Mouse (Mus musculus) cerebellum, postnatal 25 days (tissue): ENCODE data around the gene Edn1.

Source experiments
- DNase-seq, 2 experiments: peaks; one replicate each; pipeline ENCODE4 v3.0.0; 2021; ENCODE audit warnings: mixed read lengths in 2 of 2

The Edn1 gene

GRCm38 (mm10) chr13:42301161-42301721, at the start of gene Edn1:
Gene Edn1, plus strand, starts transcription at chr13:42301476.
- peak; percentile 41 to 46 for DNase-seq

- DNase-seq, result no peak
Observed at GRCm38 (mm10) chr13:42253821-42254220, 47.5 kb upstream of the Edn1 start.

- DNase-seq, result no peak
Observed at GRCm38 (mm10) chr13:42255105-42255504, 46.2 kb upstream of the Edn1 start.

GRCm38 (mm10) chr13:42258422-42258821, 42.9 kb upstream of the Edn1 start:
- DNase-seq, result no peak

GRCm38 (mm10) chr13:42260667-42261066, 40.6 kb upstream of the Edn1 start:
- no peak for DNase-seq

GRCm38 (mm10) chr13:42270051-42270450, 31.2 kb upstream of the Edn1 start:
- no peak for DNase-seq

GRCm38 (mm10) chr13:42276774-42277454, 24.4 kb upstream of the Edn1 start:
- DNase-seq, result no peak

GRCm38 (mm10) chr13:42277751-42278150, 23.5 kb upstream of the Edn1 start:
- no peak for DNase-seq

GRCm38 (mm10) chr13:42285896-42286295, 15.4 kb upstream of the Edn1 start:
- peak; percentile 35 to 43 for DNase-seq

- DNase-seq, result no peak
Observed at GRCm38 (mm10) chr13:42286768-42287167, 14.5 kb upstream of the Edn1 start.

GRCm38 (mm10) chr13:42292593-42292992, 8.7 kb upstream of the Edn1 start:
- DNase-seq, result no peak

- no peak for DNase-seq
Observed at GRCm38 (mm10) chr13:42298302-42298701, 3.0 kb upstream of the Edn1 start.

- DNase-seq, result no peak
Observed at GRCm38 (mm10) chr13:42298766-42299165, 2.5 kb upstream of the Edn1 start.

GRCm38 (mm10) chr13:42300567-42300966, 709 bp upstream of the Edn1 start:
- peak; percentile 78 to 88 for DNase-seq

GRCm38 (mm10) chr13:42301961-42302861, 935 bp downstream of the Edn1 start:
- DNase-seq, result peak; percentile 14 to 23

GRCm38 (mm10) chr13:42303180-42303929, 2.1 kb downstream of the Edn1 start:
- DNase-seq, result no peak

- no peak for DNase-seq
Observed at GRCm38 (mm10) chr13:42304139-42304538, 2.9 kb downstream of the Edn1 start.

- no peak for DNase-seq
Observed at GRCm38 (mm10) chr13:42306870-42307800, 5.9 kb downstream of the Edn1 start.

- DNase-seq, result no peak
Observed at GRCm38 (mm10) chr13:42308368-42309103, 7.3 kb downstream of the Edn1 start.

- DNase-seq, result no peak
Observed at GRCm38 (mm10) chr13:42309804-42310203, 8.5 kb downstream of the Edn1 start.

- DNase-seq, result no peak
Observed at GRCm38 (mm10) chr13:42315628-42316027, 14.4 kb downstream of the Edn1 start.
